Mouse (Mus musculus) ES-E14 (cell line): ENCODE results near the gene Rexo5. TPM values are rescaled to one million over a fixed set of nuclear protein-coding genes. Genes with fewer than 3 reads are reported as not detected.

ENCODE experiments used
- DNase-seq: peaks from one replicate; pipeline ENCODE4 v3.0.0-alpha.2; 2013; ENCODE audit warnings: low read depth, low spot score
- H3K27ac ChIP-seq: 2 replicates; pipeline ENCODE4 v1.5.1; 2012; ENCODE audit warnings: low read depth, mild to moderate bottlenecking, low read length, moderate library complexity, mixed read lengths; ENCODE audit not compliant: poor library complexity, insufficient read depth, severe bottlenecking
- H3K36me3 ChIP-seq: 2 replicates; pipeline ENCODE4 v1.6.1; 2012; ENCODE audit warnings: mild to moderate bottlenecking, low read length, moderate library complexity, mixed read lengths; ENCODE audit not compliant: control insufficient read depth, poor library complexity, insufficient read depth, severe bottlenecking
- H3K4me1 ChIP-seq, 2 experiments: fragments of 150-350 bp in 1 of 2; sonication (generic) in 1 of 2; 2 replicates each; pipeline ENCODE4 v1.6.1; 2012; ENCODE audit warnings: low read length in 2 of 2, mild to moderate bottlenecking in 1 of 2, mixed read lengths in 1 of 2; ENCODE audit not compliant: control insufficient read depth in 2 of 2, insufficient read depth in 2 of 2, poor library complexity in 1 of 2
- H3K4me3 ChIP-seq, 2 experiments: fragments of 150-350 bp in 1 of 2; sonication (generic) in 1 of 2; 2 replicates each; pipeline ENCODE4 v1.5.1; 2012; ENCODE audit warnings: low read length in 2 of 2, low read depth in 1 of 2, mild to moderate bottlenecking in 1 of 2, mixed read lengths in 1 of 2; ENCODE audit not compliant: insufficient read depth in 1 of 2, poor library complexity in 1 of 2, severe bottlenecking in 1 of 2
- H3K9ac ChIP-seq: 2 replicates; pipeline ENCODE4 v1.6.1; 2012; ENCODE audit warnings: low read depth, mild to moderate bottlenecking, low read length, mixed read lengths; ENCODE audit not compliant: poor library complexity, insufficient read depth, severe bottlenecking
- H3K9me3 ChIP-seq: fragments of 150-350 bp; sonication (generic); 2 replicates; pipeline ENCODE4 v1.6.1; 2012; ENCODE audit warnings: low read depth, mild to moderate bottlenecking, low read length; ENCODE audit not compliant: control insufficient read depth, insufficient read depth
- CHD2 ChIP-seq: IDR thresholded peaks from 2 replicates; pipeline ENCODE4 v1.6.1; 2014; ENCODE audit warnings: mild to moderate bottlenecking, low read depth, low read length, inconsistent platforms
- HCFC1 ChIP-seq: IDR thresholded peaks from 2 replicates; pipeline ENCODE4 v1.6.1; 2012; ENCODE audit warnings: low read length, inconsistent platforms, borderline replicate concordance; ENCODE audit not compliant: insufficient read depth
- MAFK ChIP-seq: IDR thresholded peaks from 2 replicates; pipeline ENCODE4 v1.6.1; 2014; ENCODE audit warnings: mild to moderate bottlenecking, low read depth, low read length, inconsistent platforms; ENCODE audit not compliant: insufficient read depth
- ZC3H11A ChIP-seq: IDR thresholded peaks from 2 replicates; pipeline ENCODE4 v1.6.1; 2012; ENCODE audit warnings: low read depth, mild to moderate bottlenecking, inconsistent platforms, low read length, borderline replicate concordance
- ZNF384 ChIP-seq: IDR thresholded peaks from 2 replicates; pipeline ENCODE4 v1.6.1; 2012; ENCODE audit warnings: low read depth, low read length, inconsistent platforms
- in situ Hi-C, 2 experiments: fragments of 600-800 bp; cut with MboI; formaldehyde crosslinking; loops; one replicate each; pipeline ENCODE4 v1.15.1; 2025; ENCODE audit warnings: low sequenced_read_pairs in 2 of 2, inconsistent platforms in 1 of 2; ENCODE audit not compliant: unreplicated experiment in 2 of 2
- total RNA-seq: library from RNA; depleted of rRNA; stranded (reverse); fragments of 300-350 nt; gene quantifications from 2 replicates; pipeline ENCODE4 v1.2.3, GENCODE M21; 2012

Gene Rexo5
- total RNA-seq, 1 experiment: 15.3 TPM

GRCm38 (mm10) chr7:119853186-119853585, 59.4 kb downstream of the Rexo5 start:
- no peak overlapping the region for H3K9ac ChIP-seq
- H3K36me3 ChIP-seq: peaks cover 3% of the 10 kb centered on the region
- TF ChIP-seq CHD2 (no peak), HCFC1 (no peak)
- in situ Hi-C loops: no loop called here
- no peak overlapping the region for H3K27ac ChIP-seq
- H3K4me3 ChIP-seq: no peak overlapping the region
- no peak for DNase-seq
- peaks cover 5 to 8% of the 10 kb centered on the region in 2 experiments for H3K4me1 ChIP-seq
- H3K9me3 ChIP-seq: no peaks in the 10 kb centered on the region

- H3K4me1 ChIP-seq: peaks cover 5 to 8% of the 10 kb centered on the region in 2 experiments
- no peak overlapping the region for H3K4me3 ChIP-seq
- no peak overlapping the region for H3K27ac ChIP-seq
- peaks cover 6% of the 10 kb centered on the region for H3K36me3 ChIP-seq
- no peak overlapping the region for H3K9ac ChIP-seq
- in situ Hi-C loops: no loop called here
- H3K9me3 ChIP-seq: no peaks in the 10 kb centered on the region
- DNase-seq: no peak
- TF ChIP-seq ZC3H11A (no peak), ZNF384 (no peak), HCFC1 (no peak), MAFK (no peak), CHD2 (no peak)
Observed at GRCm38 (mm10) chr7:119854362-119854761, 60.6 kb downstream of the Rexo5 start.

- no peak for TF ChIP-seq ZNF384
- TF ChIP-seq ZC3H11A: no peak
- TF ChIP-seq HCFC1: no peak
- no peak for TF ChIP-seq CHD2
- TF ChIP-seq MAFK: no peak
- Histone ChIP-seq H3K4me1 (peaks cover 5 to 13% of the 10 kb centered on the region in 2 experiments), H3K9ac (no peak overlapping the region), H3K9me3 (no peaks in the 10 kb centered on the region), H3K4me3 (no peak overlapping the region), H3K36me3 (peaks cover 7% of the 10 kb centered on the region), H3K27ac (no peak overlapping the region)
- in situ Hi-C loops: no loop called here
- no peak for DNase-seq
Observed at GRCm38 (mm10) chr7:119855031-119855430, 61.2 kb downstream of the Rexo5 start.

- in situ Hi-C loops: no loop called here
- Histone ChIP-seq H3K4me3 (0 out of 4 replicates have a peak overlapping the region, but pooled peaks of 1 of the 2 experiments have one; percentile 0), H3K27ac (peak overlapping the region; percentile 89), H3K9me3 (no peaks in the 10 kb centered on the region), H3K9ac (no peak overlapping the region), H3K4me1 (peaks cover 13 to 21% of the 10 kb centered on the region in 2 experiments), H3K36me3 (peaks cover 7% of the 10 kb centered on the region)
- TF ChIP-seq MAFK: no peak
- TF ChIP-seq ZNF384: no peak
- TF ChIP-seq CHD2: no peak
- TF ChIP-seq HCFC1: no peak
- TF ChIP-seq ZC3H11A: no peak
- DNase-seq: no peak
Observed at GRCm38 (mm10) chr7:119859476-119859875, 65.7 kb downstream of the Rexo5 start.

GRCm38 (mm10) chr7:119860116-119860515, 66.3 kb downstream of the Rexo5 start:
- H3K27ac ChIP-seq: peak overlapping the region; percentile 89; the same call in 1 of the 2 replicates
- TF ChIP-seq ZNF384 (no peak), CHD2 (0 out of 2 replicates have a peak, but pooled peaks have one; percentile 18), HCFC1 (no peak)
- peak; percentile 70 for DNase-seq

More at GRCm38 (mm10) chr7:119860116-119860515, 66.3 kb downstream of the Rexo5 start:
- H3K36me3 ChIP-seq: peaks cover 7% of the 10 kb centered on the region
- H3K4me3 ChIP-seq: no peak overlapping the region; a peak in 1 of 4 replicates
- no peaks in the 10 kb centered on the region for H3K9me3 ChIP-seq
- H3K4me1 ChIP-seq: peaks cover 13 to 22% of the 10 kb centered on the region in 2 experiments
- H3K9ac ChIP-seq: no peak overlapping the region
- in situ Hi-C loops: no loop called here
